Mouse (Mus musculus): ENCODE results near the gene Rnaset2a. TPM values are rescaled to one million over a fixed set of nuclear protein-coding genes. Genes with fewer than 3 reads are reported as not detected.

The Rnaset2a gene
- total RNA-seq, 2 experiments from 2014 or later = 6.2 to 6.8 TPM

Other genes with a start within 250 kb of the Rnaset2a start
- 1 to 10 TPM; 4.8 to 5.4 TPM for gene Tagap, start 222.1 kb downstream of the Rnaset2a start, total RNA-seq (2021)
- 10 to 100 TPM; 33.2 to 35.0 TPM for gene Rsph3a, start 202.5 kb downstream of the Rnaset2a start, total RNA-seq (2021)
- under 1 TPM in 1 of 2 experiments, not detected in 1; 0.39 TPM for gene Gm49673, start 309 bp downstream of the Rnaset2a start, total RNA-seq (2021)
- 10 to 100 TPM; 18.9 to 22.7 TPM for gene Fgfr1op, start 17.4 kb upstream of the Rnaset2a start, total RNA-seq (2021)
- under 1 TPM in 1 of 2 experiments, not detected in 1; 0.27 TPM for gene Ccr6, start 87.9 kb upstream of the Rnaset2a start, total RNA-seq (2021)
- gene Mpc1, start 134.8 kb upstream of the Rnaset2a start, total RNA-seq (2021) = 100 to 1,000 TPM; 147 to 163 TPM
- 10 to 100 TPM; 64.9 to 67.6 TPM for gene Sft2d1, start 163.0 kb upstream of the Rnaset2a start, total RNA-seq (2021)
- 10 to 100 TPM in 1 of 2 experiments, 1 to 10 TPM in 1; 9.3 to 11.1 TPM for gene Prr18, start 189.4 kb upstream of the Rnaset2a start, total RNA-seq (2021)
- gene T2, start 207.9 kb upstream of the Rnaset2a start, total RNA-seq (2021) = under 1 TPM; 0.87 to 0.89 TPM